Comparison of ENCODE assay signal across 10 mouse cellular contexts in genomic region chr12:71978513-71979352, GRCm38 (mm10).
DNase-seq lines count a peak whose midpoint lies in the region; ATAC-seq and TF ChIP-seq lines count a peak whose summit lies in the region.
"Had no signal": no experiment of that assay in that cellular context is flagged by ENCODE, and none has a peak within 500 bp of the region (broad histone marks: within the 10 kb centered on the region; RNA-seq: fewer than 3 reads in every experiment).

No protein-coding gene starts in this region.

- no peak overlapping the region for H3K4me3 ChIP-seq in heart, embryonic 13.5 days
- no peak overlapping the region for H3K4me3 ChIP-seq in kidney, adult 2 months (ENCODE audit: insufficient read depth, low read depth, low read length)
- no peak overlapping the region for H3K4me3 ChIP-seq in thymus, adult 2 months (ENCODE audit: control insufficient read depth, insufficient read depth, low read length)
- H3K4me3 ChIP-seq: hindbrain, embryonic 13.5 days had no signal

- H3K27ac ChIP-seq in heart, embryonic 13.5 days (replicated peaks) = peak overlapping the region; percentile 94
- H3K27ac ChIP-seq in kidney, adult 2 months (ENCODE audit: insufficient read depth, low read depth, low read length) = no peak overlapping the region
- no peak overlapping the region for H3K27ac ChIP-seq in thymus, adult 2 months (ENCODE audit: control insufficient read depth, insufficient read depth, low read length)
- H3K27ac ChIP-seq: hindbrain, embryonic 13.5 days had no signal

- peaks cover 87% of the 10 kb centered on the region for H3K36me3 ChIP-seq in heart, embryonic 13.5 days
- H3K36me3 ChIP-seq in kidney, adult 2 months (ENCODE audit: control insufficient read depth, insufficient read depth, low read length) = no peaks in the 10 kb centered on the region; the same call in none of the 2 replicates
- no peaks in the 10 kb centered on the region for H3K36me3 ChIP-seq in thymus, adult 2 months (ENCODE audit: control insufficient read depth, insufficient read depth, low read length)

- peak; percentile 16 to 22 for DNase-seq in lung, adult 18-20 months
- no peak for DNase-seq in lung, postnatal 14 days
- peak; percentile 23 for DNase-seq in c-Kit-positive CD71-negative TER-119-negative erythroid progenitor cells, embryonic 14.5 days (ENCODE audit: low read depth)
- DNase-seq in kidney, adult 2 months = no peak
- DNase-seq in thymus, adult 2 months = no peak
- DNase-seq in gastrocnemius, adult 8-10 months (ENCODE audit: low spot score in 2 of 2) = no peak
- DNase-seq: cerebellum, postnatal 25 days had no signal

- TF ChIP-seq CTCF in kidney, adult 2 months (conservative IDR thresholded peaks at IDR 0.05; ENCODE audit: insufficient read depth, insufficient read length, low read depth, low read length) = no peak
- TF ChIP-seq CTCF in thymus, adult 2 months (IDR thresholded peaks at IDR 0.05; ENCODE audit: borderline replicate concordance, control insufficient read depth, extremely low read depth, insufficient read depth, low read length, poor library complexity) = no peak

- no peak for ATAC-seq in heart, embryonic 13.5 days (ENCODE audit: extremely low read depth, insufficient number of reproducible peaks, low FRiP score, low TSS enrichment)
- ATAC-seq in megakaryocyte progenitor cell, adult 5-6 weeks (replicated peaks; ENCODE audit: poor library complexity) = peak; percentile 82

- no peak overlapping the region for H3K4me2 ChIP-seq in heart, embryonic 13.5 days
- H3K4me2 ChIP-seq: hindbrain, embryonic 13.5 days had no signal

- 46% methylated on average over 12 of the region's 12 CpGs for WGBS in heart, embryonic 13.5 days
- 81% methylated on average over 12 of the region's 12 CpGs for WGBS in kidney, adult 2 months
- WGBS in thymus, adult 2 months = 67% methylated on average over 12 of the region's 12 CpGs

- peaks cover 94% of the 10 kb centered on the region for H3K4me1 ChIP-seq in heart, embryonic 13.5 days
- H3K4me1 ChIP-seq in kidney, adult 2 months (ENCODE audit: control insufficient read depth, insufficient read depth, low read length) = peaks cover 6% of the 10 kb centered on the region; the same call in 1 of the 2 replicates
- no peaks in the 10 kb centered on the region for H3K4me1 ChIP-seq in thymus, adult 2 months (replicated peaks; ENCODE audit: control insufficient read depth, insufficient read depth, low read length)

- no peaks in the 10 kb centered on the region for H3K27me3 ChIP-seq in heart, embryonic 13.5 days (replicated peaks)
- H3K27me3 ChIP-seq in kidney, adult 2 months (replicated peaks; ENCODE audit: control insufficient read depth, insufficient read depth, low read length) = no peaks in the 10 kb centered on the region
- H3K27me3 ChIP-seq in thymus, adult 2 months (ENCODE audit: control insufficient read depth, insufficient read depth, low read length) = no peaks in the 10 kb centered on the region
- H3K27me3 ChIP-seq: hindbrain, embryonic 13.5 days had no signal

- no peaks in the 10 kb centered on the region for H3K9me3 ChIP-seq in heart, embryonic 13.5 days
- H3K9me3 ChIP-seq: hindbrain, embryonic 13.5 days had no signal

- H3K9ac ChIP-seq in heart, embryonic 13.5 days = peak overlapping the region; percentile 58
- H3K9ac ChIP-seq: hindbrain, embryonic 13.5 days had no signal

- no peak for TF ChIP-seq POLR2A in kidney, adult 2 months (IDR thresholded peaks at IDR 0.05; ENCODE audit: low read depth, low read length)
- no peak for TF ChIP-seq POLR2A in thymus, adult 2 months (IDR thresholded peaks at IDR 0.05; ENCODE audit: control insufficient read depth, extremely low read depth, insufficient read depth, low read length, poor library complexity)

Comparison
In these comparisons a context has a peak if more than half of its experiments do, and no peak if none do; other contexts are left out.
1. DNase-seq: peak in lung, adult 18-20 months (2 of 2) and c-Kit-positive CD71-negative TER-119-negative erythroid progenitor cells, embryonic 14.5 days (single experiment); none in lung, postnatal 14 days (single experiment), kidney, adult 2 months (single experiment), thymus, adult 2 months (single experiment) and gastrocnemius, adult 8-10 months (0 of 2).